Mouse (Mus musculus) thymus, postnatal 0 days (tissue): ENCODE measurements around the gene Gpr18. TPM values are rescaled to one million over a fixed set of nuclear protein-coding genes. Genes with fewer than 3 reads are reported as not detected.
"Not testable (repeated sequence)": the region's sequence is repeated elsewhere in the genome, so short reads cannot be mapped to it uniquely, and the experiment has no call there.

ENCODE experiments used
- DNase-seq: peaks from one replicate; pipeline ENCODE4 v3.0.0-alpha.2; 2015; ENCODE audit warnings: low spot score
- polyA plus RNA-seq: library from polyadenylated mRNA; unstranded; fragments of >200 nt; fragmentation: Nextera tagmentation; extraction: Ambion mirVana; gene quantifications from 2 replicates; pipeline ENCODE4 v1.2.1, GENCODE M21; 2015

Gpr18 gene
- polyA plus RNA-seq, 1 experiment from 2014 or later = 5.5 TPM

GRCm38 (mm10) chr14:121894511-121895135 lies 21.0 kb downstream of the Gpr18 start:
- no peak for DNase-seq

DNA sequence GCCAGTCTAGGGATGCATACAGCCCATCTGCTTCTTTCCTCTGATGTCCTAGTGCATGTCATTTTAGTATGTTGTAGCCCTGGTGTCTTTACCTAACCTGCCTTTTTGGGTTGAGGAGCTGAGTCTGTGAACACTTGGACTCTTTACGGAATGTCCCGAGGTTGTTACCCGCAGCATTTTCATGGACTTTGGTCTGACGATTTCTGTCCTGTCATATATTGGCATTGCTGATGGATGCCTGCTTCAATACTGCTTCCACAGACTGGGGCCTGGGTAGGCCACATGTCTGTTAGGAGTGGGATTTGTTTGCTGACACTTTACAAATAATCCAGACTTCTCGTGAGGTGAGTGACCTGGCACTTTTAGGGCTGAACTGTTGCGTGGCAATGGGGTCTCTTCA lies 21.8 kb downstream of the Gpr18 start:
- DNase-seq = no peak

GRCm38 (mm10) chr14:121884150-121884797 lies 31.3 kb downstream of the Gpr18 start:
- DNase-seq = no peak

- DNase-seq = peak; percentile 70
Measured at GRCm38 (mm10) chr14:121881211-121881610, 34.4 kb downstream of the Gpr18 start.

- DNase-seq = peak; percentile 71
Measured at GRCm38 (mm10) chr14:121879266-121879840, 36.2 kb downstream of the Gpr18 start.

GRCm38 (mm10) chr14:121878859-121879206 lies 36.7 kb downstream of the Gpr18 start:
- no peak for DNase-seq

- DNase-seq = peak; percentile 99
Measured at GRCm38 (mm10) chr14:121878176-121878858, 37.3 kb downstream of the Gpr18 start, which contains the start of gene Ubac2. TSS of gene Ubac2 (plus strand) at chr14:121878620.

DNA sequence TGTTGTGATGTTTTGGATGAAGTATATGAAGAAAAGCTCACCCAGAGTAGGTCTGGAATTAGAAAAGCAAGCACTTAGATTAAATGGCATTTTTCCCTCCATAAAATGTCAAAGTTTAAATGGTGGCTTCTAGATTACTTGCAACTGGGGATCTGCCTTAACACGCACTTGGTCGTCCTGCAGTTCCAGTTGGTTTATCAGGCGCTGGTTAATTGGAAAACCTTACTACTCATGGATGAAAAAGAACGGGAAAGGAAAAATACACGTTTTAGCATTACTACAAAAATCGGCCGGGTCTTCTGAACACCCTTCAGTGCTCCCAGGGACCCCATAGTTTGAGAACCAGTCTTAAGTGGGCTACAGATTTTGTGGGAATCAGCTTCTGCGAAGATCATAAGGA lies 37.9 kb downstream of the Gpr18 start:
- no peak for DNase-seq

GRCm38 (mm10) chr14:121876860-121877259 lies 38.7 kb downstream of the Gpr18 start:
- no peak for DNase-seq

GRCm38 (mm10) chr14:121876190-121876589 lies 39.4 kb downstream of the Gpr18 start:
- not testable (repeated sequence) for DNase-seq

GRCm38 (mm10) chr14:121873646-121874045 lies 41.9 kb downstream of the Gpr18 start:
- DNase-seq = no peak

DNA sequence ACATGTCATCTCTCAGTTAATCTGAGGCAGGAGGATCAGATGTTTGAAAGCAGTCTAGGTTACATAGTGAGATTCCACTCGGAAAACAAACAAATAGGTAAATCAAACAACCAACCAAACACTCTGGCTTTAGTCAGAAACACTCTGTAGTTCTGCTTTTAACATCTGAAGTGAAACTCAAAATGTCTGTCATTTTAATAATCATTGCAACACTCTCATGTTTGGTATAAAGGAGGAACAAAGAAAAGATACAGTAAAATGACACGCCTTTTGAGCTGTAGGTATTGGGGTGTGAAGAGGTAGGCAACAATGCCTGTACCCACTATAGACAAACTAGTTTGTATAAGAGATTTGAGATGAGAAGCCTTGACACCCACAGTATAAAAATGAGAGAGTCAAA lies 42.4 kb downstream of the Gpr18 start:
- no peak for DNase-seq

GRCm38 (mm10) chr14:121872760-121873159 lies 42.8 kb downstream of the Gpr18 start:
- DNase-seq = no peak

- DNase-seq = no peak
Measured at GRCm38 (mm10) chr14:121869111-121869510, 46.5 kb downstream of the Gpr18 start.

GRCm38 (mm10) chr14:121866574-121866973 lies 49.0 kb downstream of the Gpr18 start:
- DNase-seq = no peak

DNA sequence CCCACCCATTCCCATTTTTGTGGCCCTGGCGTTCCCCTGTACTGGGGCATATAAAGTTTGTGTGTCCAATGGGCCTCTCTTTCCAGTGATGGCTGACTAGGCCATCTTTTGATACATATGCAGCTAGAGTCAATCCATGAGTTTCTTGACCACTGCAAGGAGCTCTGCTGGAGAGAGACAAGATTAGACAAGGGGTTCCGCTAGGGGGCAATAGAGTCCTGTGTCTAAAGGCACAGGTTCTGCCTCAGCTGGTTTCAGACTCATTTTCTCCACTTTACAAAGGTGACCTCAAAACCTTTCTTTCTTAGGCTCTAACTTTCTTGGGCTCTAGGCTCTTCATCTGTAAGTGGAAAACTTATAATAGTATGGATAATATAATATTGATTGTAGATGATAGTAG lies 50.4 kb downstream of the Gpr18 start:
- peak; percentile 83 for DNase-seq

Other genes with a start within 250 kb of the Gpr18 start
- gene Dock9, start 117.9 kb downstream of the Gpr18 start, polyA plus RNA-seq = 4.2 and 4.9 TPM in 2 replicates
- gene Ubac2, start 37.2 kb downstream of the Gpr18 start, polyA plus RNA-seq = 90.1 and 102 TPM in 2 replicates
- 12.5 and 13.4 TPM in 2 replicates for gene Gpr183, start 49.4 kb upstream of the Gpr18 start, polyA plus RNA-seq
- gene Timm8a2, start 118.9 kb upstream of the Gpr18 start, polyA plus RNA-seq = 0.21 TPM in 1 of 2 replicates, not detected in the other
- 121 and 127 TPM in 2 replicates for gene Tm9sf2, start 191.3 kb upstream of the Gpr18 start, polyA plus RNA-seq